ENCODE assay signal across 9 mouse cellular contexts in genomic region chr13:22007121-22007510, GRCm38 (mm10). TPM values are rescaled to one million over a fixed set of nuclear protein-coding genes. Genes with fewer than 3 reads are reported as not detected.
DNase-seq lines count a peak whose midpoint lies in the region; ATAC-seq and TF ChIP-seq lines count a peak whose summit lies in the region.
"Had no signal": no experiment of that assay in that cellular context is flagged by ENCODE, and none has a peak within 500 bp of the region (broad histone marks: within the 10 kb centered on the region; RNA-seq: fewer than 3 reads in every experiment).

No protein-coding gene starts in this region.

- H3K36me3 ChIP-seq in heart, embryonic 10.5 days = no peaks in the 10 kb centered on the region
- no peaks in the 10 kb centered on the region for H3K36me3 ChIP-seq in ES-E14 (ENCODE audit: control insufficient read depth, insufficient read depth, low read length, poor library complexity, severe bottlenecking)
- no peaks in the 10 kb centered on the region for H3K36me3 ChIP-seq in hindbrain, embryonic 11.5 days (ENCODE audit: control insufficient read depth, insufficient read depth, low read length)
- H3K36me3 ChIP-seq in midbrain, embryonic 10.5 days = no peaks in the 10 kb centered on the region
- no peaks in the 10 kb centered on the region for H3K36me3 ChIP-seq in kidney, adult 2 months (ENCODE audit: control insufficient read depth, insufficient read depth, low read length)

- 2% methylated on average over 18 of the region's 18 CpGs for WGBS in heart, embryonic 10.5 days
- 2% methylated on average over 18 of the region's 18 CpGs for WGBS in hindbrain, embryonic 11.5 days
- WGBS in midbrain, embryonic 10.5 days = 2% methylated on average over 18 of the region's 18 CpGs
- WGBS in kidney, adult 2 months = 12% methylated on average over 18 of the region's 18 CpGs

- TF ChIP-seq CTCF in kidney, adult 2 months (conservative IDR thresholded peaks at IDR 0.05; ENCODE audit: insufficient read depth, insufficient read length, low read depth, low read length) = no peak

- TF ChIP-seq POLR2A in kidney, adult 2 months (IDR thresholded peaks at IDR 0.05; ENCODE audit: low read depth, low read length) = no peak

- intact Hi-C loops in heart, postnatal 25 days (cut with DNase I) = no loop called here

- no peaks in the 10 kb centered on the region for H3K9me3 ChIP-seq in heart, embryonic 10.5 days
- no peaks in the 10 kb centered on the region for H3K9me3 ChIP-seq in ES-E14 (ENCODE audit: control insufficient read depth, insufficient read depth, low read depth, low read length)
- no peaks in the 10 kb centered on the region for H3K9me3 ChIP-seq in hindbrain, embryonic 11.5 days (ENCODE audit: control insufficient read depth, low read length)
- H3K9me3 ChIP-seq in midbrain, embryonic 10.5 days (replicated peaks) = no peaks in the 10 kb centered on the region

- peak overlapping the region; percentile 85 for H3K4me2 ChIP-seq in hindbrain, embryonic 11.5 days (replicated peaks; ENCODE audit: low read depth, low read length)

- H3K9ac ChIP-seq in ES-E14 (ENCODE audit: insufficient read depth, low read depth, low read length, poor library complexity, severe bottlenecking) = peak overlapping the region; percentile 48; the same call in 1 of the 2 replicates
- H3K9ac ChIP-seq in hindbrain, embryonic 11.5 days (ENCODE audit: low read depth, low read length) = no peak overlapping the region

- H3K27me3 ChIP-seq in heart, embryonic 10.5 days (ENCODE audit: insufficient read depth, poor library complexity, severe bottlenecking) = peaks cover 98% of the 10 kb centered on the region
- H3K27me3 ChIP-seq in hindbrain, embryonic 11.5 days (ENCODE audit: control insufficient read depth, insufficient read depth, low read length) = peaks cover 92% of the 10 kb centered on the region
- peaks cover 100% of the 10 kb centered on the region for H3K27me3 ChIP-seq in midbrain, embryonic 10.5 days (ENCODE audit: low read depth, poor library complexity, severe bottlenecking)
- H3K27me3 ChIP-seq in kidney, adult 2 months (replicated peaks; ENCODE audit: control insufficient read depth, insufficient read depth, low read length) = peaks cover 12% of the 10 kb centered on the region

- H3K4me1 ChIP-seq in heart, embryonic 10.5 days = peaks cover 18% of the 10 kb centered on the region
- H3K4me1 ChIP-seq in ES-E14 (ENCODE audit: control insufficient read depth in 2 of 2, insufficient read depth in 2 of 2, low read length in 2 of 2, poor library complexity in 1 of 2) = no peaks in the 10 kb centered on the region
- H3K4me1 ChIP-seq in hindbrain, embryonic 11.5 days (replicated peaks; ENCODE audit: control insufficient read depth, insufficient read depth, low read length) = 0 out of 2 replicates have a peak, but pooled peaks cover 2% of the 10 kb centered on the region
- peaks cover 20% of the 10 kb centered on the region for H3K4me1 ChIP-seq in midbrain, embryonic 10.5 days
- 0 out of 2 replicates have a peak, but pooled peaks cover 3% of the 10 kb centered on the region for H3K4me1 ChIP-seq in kidney, adult 2 months (ENCODE audit: control insufficient read depth, insufficient read depth, low read length)

- DNase-seq in heart, embryonic 10.5 days (ENCODE audit: low spot score) = no peak
- no peak for DNase-seq in heart, postnatal 25 days (ENCODE audit: low spot score)
- no peak for DNase-seq in ES-E14 (ENCODE audit: low read depth, low spot score)
- no peak for DNase-seq in hindbrain, embryonic 11.5 days (ENCODE audit: low spot score)
- DNase-seq in midbrain, embryonic 10.5 days (ENCODE audit: low spot score) = no peak
- no peak for DNase-seq in Muller cell, postnatal 12 days (ENCODE audit: inconsistent ontology term)
- no peak for DNase-seq in kidney, adult 2 months
- DNase-seq: kidney, postnatal 36 days had no signal

- in situ Hi-C loops in ES-E14 (cut with MboI; ENCODE audit: low sequenced_read_pairs in 2 of 2, unreplicated experiment in 2 of 2) = loop anchor here in 1 of 2 experiments (5.0 to 25.0 kb wide), 2 partner anchors 35 to 745 kb away; no protein-coding TSS in a partner anchor

- no peak overlapping the region for H3K27ac ChIP-seq in heart, embryonic 10.5 days
- no peak overlapping the region for H3K27ac ChIP-seq in ES-E14 (ENCODE audit: insufficient read depth, low read depth, low read length, poor library complexity, severe bottlenecking)
- H3K27ac ChIP-seq in hindbrain, embryonic 11.5 days (ENCODE audit: low read depth, low read length) = no peak overlapping the region
- no peak overlapping the region for H3K27ac ChIP-seq in midbrain, embryonic 10.5 days (replicated peaks)
- H3K27ac ChIP-seq in kidney, adult 2 months (ENCODE audit: insufficient read depth, low read depth, low read length) = no peak overlapping the region

- ATAC-seq in hindbrain, embryonic 11.5 days (ENCODE audit: low FRiP score) = no peak
- ATAC-seq in CD4-positive, CD25-positive, alpha-beta regulatory T cell, adult 4 months = no peak

- H3K4me3 ChIP-seq in heart, embryonic 10.5 days = peak overlapping the region; percentile 69
- H3K4me3 ChIP-seq in ES-E14 (ENCODE audit: insufficient read depth in 1 of 2, low read depth in 1 of 2, low read length in 2 of 2, poor library complexity in 1 of 2, severe bottlenecking in 1 of 2) = peak overlapping the region; percentile 69 to 74
- H3K4me3 ChIP-seq in hindbrain, embryonic 11.5 days (ENCODE audit: low read depth, low read length) = peak overlapping the region; percentile 46
- H3K4me3 ChIP-seq in midbrain, embryonic 10.5 days = peak overlapping the region; percentile 65
- H3K4me3 ChIP-seq in kidney, adult 2 months (ENCODE audit: insufficient read depth, low read depth, low read length) = no peak overlapping the region

TF ChIP-seq in ES-E14, 5 proteins besides CTCF, POLR2A, EP300 and RAD21:
- TF ChIP-seq MAFK (IDR thresholded peaks at IDR 0.05; ENCODE audit: insufficient read depth, low read depth, low read length) = no peak
- no peak for TF ChIP-seq HCFC1 (IDR thresholded peaks at IDR 0.05; ENCODE audit: borderline replicate concordance, insufficient read depth, low read length)
- no peak for TF ChIP-seq CHD2 (IDR thresholded peaks at IDR 0.05; ENCODE audit: low read depth, low read length)
- no peak for TF ChIP-seq ZC3H11A (IDR thresholded peaks at IDR 0.05; ENCODE audit: borderline replicate concordance, low read depth, low read length)
- no peak for TF ChIP-seq ZNF384 (IDR thresholded peaks at IDR 0.05; ENCODE audit: low read depth, low read length)

RNA-seq across cellular contexts. Expression of gene Prss16, which starts 2.4 kb away (rescaled TPM):
- 0.30 and 0.33 TPM in 2 replicates for polyA plus RNA-seq in heart, embryonic 10.5 days (2016; fragmentation: Nextera tagmentation; extraction: Ambion mirVana)
- total RNA-seq in heart, postnatal 25 days (2021) = not detected
- total RNA-seq in ES-E14 (2012; rRNA removed) = 2.6 and 2.9 TPM in 2 replicates
- 0.51 TPM in 1 of 2 replicates, not detected in the other for polyA plus RNA-seq in hindbrain, embryonic 11.5 days (2014; fragmentation: Nextera tagmentation; extraction: Ambion mirVana)
- not detected in 2 replicates for polyA plus RNA-seq in midbrain, embryonic 10.5 days (2016; fragmentation: Nextera tagmentation; extraction: Ambion mirVana)
- polyA plus RNA-seq in CD4-positive, CD25-positive, alpha-beta regulatory T cell, adult 4 months (2017; shearing (Covaris generic)) = under 1 TPM in 1 of 2 experiments, not detected in 1; 0.74 TPM
- polyA plus RNA-seq in kidney, adult 2 months (2012; rRNA removed) = 0.22 TPM in 1 of 2 replicates, not detected in the other

RNA-seq across cellular contexts. Expression of gene Pom121l2, which starts 26.1 kb away (rescaled TPM):
- polyA plus RNA-seq in heart, embryonic 10.5 days (2016; fragmentation: Nextera tagmentation; extraction: Ambion mirVana) = 0.09 TPM in 1 of 2 replicates, not detected in the other
- not detected for total RNA-seq in heart, postnatal 25 days (2021)
- 0.26 and 0.31 TPM in 2 replicates for total RNA-seq in ES-E14 (2012; rRNA removed)
- polyA plus RNA-seq in hindbrain, embryonic 11.5 days (2014; fragmentation: Nextera tagmentation; extraction: Ambion mirVana) = 0.11 TPM in 2 replicates
- polyA plus RNA-seq in midbrain, embryonic 10.5 days (2016; fragmentation: Nextera tagmentation; extraction: Ambion mirVana) = 0.11 TPM in 1 of 2 replicates, not detected in the other
- not detected for polyA plus RNA-seq in CD4-positive, CD25-positive, alpha-beta regulatory T cell, adult 4 months (2017; shearing (Covaris generic))
- 0.04 and 0.06 TPM in 2 replicates for polyA plus RNA-seq in kidney, adult 2 months (2012; rRNA removed)

RNA-seq across cellular contexts. Expression of gene Hist1h2ah, which starts 28.3 kb away (rescaled TPM):
- 3.5 and 4.5 TPM in 2 replicates for polyA plus RNA-seq in heart, embryonic 10.5 days (2016; fragmentation: Nextera tagmentation; extraction: Ambion mirVana)
- 10 to 100 TPM; 32.9 to 34.9 TPM for total RNA-seq in heart, postnatal 25 days (2021)
- total RNA-seq in ES-E14 (2012; rRNA removed) = 1,543 and 2,450 TPM in 2 replicates
- 8.4 and 11.9 TPM in 2 replicates for polyA plus RNA-seq in hindbrain, embryonic 11.5 days (2014; fragmentation: Nextera tagmentation; extraction: Ambion mirVana)
- 10.6 and 11.4 TPM in 2 replicates for polyA plus RNA-seq in midbrain, embryonic 10.5 days (2016; fragmentation: Nextera tagmentation; extraction: Ambion mirVana)
- polyA plus RNA-seq in CD4-positive, CD25-positive, alpha-beta regulatory T cell, adult 4 months (2017; shearing (Covaris generic)) = not detected
- 0.95 and 3.4 TPM in 2 replicates for polyA plus RNA-seq in kidney, adult 2 months (2012; rRNA removed)

RNA-seq across cellular contexts. Expression of gene Hist1h2bk, which starts 28.6 kb away (rescaled TPM):
- 3.1 and 6.4 TPM in 2 replicates for polyA plus RNA-seq in heart, embryonic 10.5 days (2016; fragmentation: Nextera tagmentation; extraction: Ambion mirVana)
- total RNA-seq in heart, postnatal 25 days (2021) = 10 to 100 TPM; 17.2 to 23.4 TPM
- 1,340 and 1,966 TPM in 2 replicates for total RNA-seq in ES-E14 (2012; rRNA removed)
- 7.2 and 10.2 TPM in 2 replicates for polyA plus RNA-seq in hindbrain, embryonic 11.5 days (2014; fragmentation: Nextera tagmentation; extraction: Ambion mirVana)
- 9.4 and 9.7 TPM in 2 replicates for polyA plus RNA-seq in midbrain, embryonic 10.5 days (2016; fragmentation: Nextera tagmentation; extraction: Ambion mirVana)
- polyA plus RNA-seq in CD4-positive, CD25-positive, alpha-beta regulatory T cell, adult 4 months (2017; shearing (Covaris generic)) = 1 to 10 TPM in 1 of 2 experiments, not detected in 1; 4.8 TPM
- polyA plus RNA-seq in kidney, adult 2 months (2012; rRNA removed) = 4.2 and 6.0 TPM in 2 replicates

RNA-seq across cellular contexts. Expression of gene Hist1h4i, which starts 34.0 kb away (rescaled TPM):
- 10.6 and 21.8 TPM in 2 replicates for polyA plus RNA-seq in heart, embryonic 10.5 days (2016; fragmentation: Nextera tagmentation; extraction: Ambion mirVana)
- total RNA-seq in heart, postnatal 25 days (2021) = 10 to 100 TPM; 17.8 to 19.0 TPM
- 814 and 830 TPM in 2 replicates for total RNA-seq in ES-E14 (2012; rRNA removed)
- polyA plus RNA-seq in hindbrain, embryonic 11.5 days (2014; fragmentation: Nextera tagmentation; extraction: Ambion mirVana) = 31.2 and 31.4 TPM in 2 replicates
- polyA plus RNA-seq in midbrain, embryonic 10.5 days (2016; fragmentation: Nextera tagmentation; extraction: Ambion mirVana) = 51.3 and 52.5 TPM in 2 replicates
- 1 to 10 TPM; 5.4 to 6.7 TPM for polyA plus RNA-seq in CD4-positive, CD25-positive, alpha-beta regulatory T cell, adult 4 months (2017; shearing (Covaris generic))
- 10.5 and 12.5 TPM in 2 replicates for polyA plus RNA-seq in kidney, adult 2 months (2012; rRNA removed)
